Mouse (Mus musculus) layer of hippocampus, adult 8-10 months (tissue): ENCODE measurements around the gene Gm10271. TPM values are rescaled to one million over a fixed set of nuclear protein-coding genes. Genes with fewer than 3 reads are reported as not detected.

Experiments used
- DNase-seq, 2 experiments: peaks; one replicate each; pipeline ENCODE4 v3.0.0; 2022; ENCODE audit warnings: low spot score in 2 of 2
- total RNA-seq, 4 experiments: library from RNA; stranded (reverse); gene quantifications; 2 replicates each; pipeline ENCODE4 v1.2.4; 2022

Gm10271 gene
- total RNA-seq, 4 experiments from 2014 or later = not detected

DNA sequence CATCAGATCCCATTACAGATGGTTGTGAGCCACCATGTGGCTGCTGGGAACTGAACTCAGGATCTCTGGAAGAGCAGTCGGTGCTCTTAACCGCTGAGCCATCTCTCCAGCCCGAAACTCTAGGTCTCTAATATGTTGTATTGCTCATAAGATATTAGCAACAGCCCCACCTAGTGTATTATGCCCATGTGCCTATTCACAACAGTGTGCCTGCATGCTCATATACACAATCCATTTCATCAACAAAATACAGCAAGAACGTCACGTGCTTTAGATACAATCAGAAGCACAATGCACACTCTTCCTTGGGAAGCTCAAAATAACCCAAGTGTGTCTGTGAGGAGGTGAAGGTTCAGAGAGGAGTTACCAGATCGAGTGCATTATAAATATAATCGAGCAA is 38.6 kb downstream of the Gm10271 start:
- no peak for DNase-seq

DNA sequence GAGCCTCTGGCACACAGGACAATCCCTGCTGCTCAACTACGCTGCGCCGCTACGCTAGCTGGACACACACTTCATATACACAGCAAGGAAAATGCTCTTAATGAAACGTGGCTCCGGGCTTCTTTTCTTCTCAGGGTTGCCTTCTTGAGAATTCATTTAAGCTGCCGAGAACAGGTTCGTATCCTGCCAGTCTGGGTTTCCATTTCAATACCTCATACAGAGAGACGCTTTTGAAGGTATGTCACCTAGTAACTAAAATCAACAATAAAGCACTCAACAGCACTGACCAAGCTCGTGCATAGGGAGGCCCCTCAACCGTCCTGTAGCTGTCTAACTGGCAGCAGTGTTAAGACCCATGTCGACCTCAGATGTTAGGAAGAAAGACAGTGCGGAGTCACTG is 40.0 kb downstream of the Gm10271 start:
- DNase-seq = no peak

DNA sequence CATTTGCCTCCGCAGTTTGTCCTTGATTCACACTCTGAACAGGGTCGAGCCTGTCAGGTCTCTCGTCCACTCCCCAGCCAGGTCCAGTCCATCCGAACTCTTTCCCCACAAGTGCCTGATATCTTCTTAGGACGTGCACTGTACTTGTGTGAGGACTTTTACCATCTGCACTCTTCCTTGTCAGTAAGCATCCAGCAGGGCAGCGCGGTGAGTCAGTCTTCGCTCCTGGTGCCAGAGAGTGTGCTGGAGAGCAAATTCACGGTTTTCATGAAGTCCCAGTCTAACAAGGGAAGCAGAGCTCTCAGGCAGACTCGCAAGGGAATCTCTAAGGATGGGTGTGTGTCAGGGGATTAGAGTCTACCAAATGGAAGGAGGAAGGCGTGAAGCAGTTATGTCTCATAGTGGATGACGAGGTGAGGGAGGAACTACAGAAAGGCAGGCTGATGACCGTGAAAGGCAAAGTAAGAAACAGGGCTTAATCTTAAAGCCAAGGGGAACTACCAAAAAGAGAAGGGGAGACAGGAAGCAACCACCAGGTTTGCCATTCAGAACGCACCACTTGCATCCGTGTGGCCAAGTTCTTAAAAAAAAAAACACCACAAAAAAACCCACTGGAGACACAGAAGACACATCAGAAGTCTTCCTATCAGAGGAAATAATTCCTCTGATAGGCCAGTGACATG is 40.8 kb downstream of the Gm10271 start:
- no peak for DNase-seq

DNA sequence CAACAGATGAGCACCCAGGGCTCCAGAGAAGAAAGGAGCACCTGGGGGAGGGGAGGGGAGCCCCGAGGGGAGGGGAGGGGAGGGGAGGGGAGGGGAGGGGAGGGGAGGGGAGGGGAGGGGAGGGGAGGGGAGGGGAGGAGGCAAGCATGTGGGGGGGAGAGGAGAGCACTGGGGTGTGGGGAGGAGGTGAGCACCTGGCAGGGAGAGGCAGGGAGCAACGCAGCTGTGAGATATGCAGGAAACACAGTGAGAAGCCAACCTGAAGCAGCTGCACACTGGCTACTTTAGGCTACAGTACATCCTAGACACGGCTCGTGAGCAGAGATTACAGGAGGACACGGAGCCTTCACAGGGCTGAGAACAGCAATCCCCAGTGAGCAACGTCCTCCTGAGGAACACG is 41.5 kb downstream of the Gm10271 start:
- no peak for DNase-seq

DNA sequence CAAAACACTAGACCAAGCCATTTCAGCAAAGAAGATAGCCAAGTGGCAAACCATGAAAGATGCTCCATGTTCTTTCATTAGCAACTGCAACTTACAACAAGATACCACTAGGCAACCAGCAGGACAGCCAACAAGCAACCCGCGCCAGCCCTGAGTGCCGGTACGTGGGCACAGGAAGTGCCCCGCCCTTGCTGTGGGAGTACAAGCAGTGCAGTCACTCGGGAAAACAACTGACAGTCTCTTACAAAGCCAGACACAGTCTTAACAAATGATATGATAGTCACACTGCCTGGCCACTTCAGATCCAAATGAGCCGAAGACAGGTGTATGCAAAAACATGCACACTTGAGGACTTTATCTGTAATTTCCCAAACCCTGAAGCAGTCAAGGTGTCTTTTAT is 41.9 kb downstream of the Gm10271 start:
- no peak for DNase-seq

DNA sequence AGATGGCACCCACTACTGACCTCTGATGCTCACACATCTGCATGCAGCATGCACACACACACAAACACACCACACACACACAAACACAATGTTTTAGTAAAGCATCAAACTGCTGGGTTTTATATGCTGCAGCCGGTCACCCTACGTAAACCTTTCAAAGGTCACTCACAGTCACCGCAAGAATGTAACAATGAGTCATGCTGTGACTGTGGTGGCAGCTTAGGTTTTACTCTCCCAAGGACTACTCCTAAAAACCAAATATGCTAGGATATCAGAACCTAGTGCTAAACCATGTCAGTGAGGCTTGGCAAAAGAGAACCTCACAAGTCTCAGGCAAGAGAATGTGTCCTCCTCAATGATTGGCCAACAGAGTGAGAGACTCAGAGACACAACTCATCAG is 43.6 kb downstream of the Gm10271 start:
- no peak for DNase-seq

DNA sequence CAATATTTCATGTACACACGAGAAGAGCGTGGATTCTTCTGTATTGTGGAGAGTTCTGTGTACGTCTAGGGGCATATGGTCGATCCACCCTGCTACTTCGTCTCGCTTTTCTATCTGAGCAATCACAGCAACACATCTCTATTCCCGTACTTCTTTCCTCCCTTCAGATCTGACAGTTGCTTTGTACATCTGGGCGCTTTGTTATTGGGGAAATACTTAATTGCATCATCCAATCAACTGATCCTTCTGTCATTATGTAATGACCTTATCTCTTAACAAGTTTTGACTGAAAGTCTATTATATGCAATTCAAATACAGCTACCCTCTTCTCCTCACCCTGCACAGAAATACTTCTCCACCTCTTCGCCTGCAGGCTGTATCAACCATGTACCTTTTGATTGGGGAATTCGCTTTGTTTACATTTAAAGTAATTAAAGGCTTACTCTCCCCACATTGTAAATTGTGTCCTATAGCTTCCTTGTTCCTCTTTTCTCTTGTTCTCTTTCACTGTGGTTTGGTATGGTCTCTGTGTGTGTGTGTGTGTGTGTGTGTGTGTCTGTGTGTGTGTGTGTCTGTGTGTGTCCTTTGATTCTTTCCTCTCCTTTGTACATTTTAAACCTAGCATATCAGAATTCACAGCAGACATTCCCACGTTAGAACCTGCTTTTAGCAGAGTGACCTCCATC is 45.8 kb downstream of the Gm10271 start:
- DNase-seq = no peak

DNA sequence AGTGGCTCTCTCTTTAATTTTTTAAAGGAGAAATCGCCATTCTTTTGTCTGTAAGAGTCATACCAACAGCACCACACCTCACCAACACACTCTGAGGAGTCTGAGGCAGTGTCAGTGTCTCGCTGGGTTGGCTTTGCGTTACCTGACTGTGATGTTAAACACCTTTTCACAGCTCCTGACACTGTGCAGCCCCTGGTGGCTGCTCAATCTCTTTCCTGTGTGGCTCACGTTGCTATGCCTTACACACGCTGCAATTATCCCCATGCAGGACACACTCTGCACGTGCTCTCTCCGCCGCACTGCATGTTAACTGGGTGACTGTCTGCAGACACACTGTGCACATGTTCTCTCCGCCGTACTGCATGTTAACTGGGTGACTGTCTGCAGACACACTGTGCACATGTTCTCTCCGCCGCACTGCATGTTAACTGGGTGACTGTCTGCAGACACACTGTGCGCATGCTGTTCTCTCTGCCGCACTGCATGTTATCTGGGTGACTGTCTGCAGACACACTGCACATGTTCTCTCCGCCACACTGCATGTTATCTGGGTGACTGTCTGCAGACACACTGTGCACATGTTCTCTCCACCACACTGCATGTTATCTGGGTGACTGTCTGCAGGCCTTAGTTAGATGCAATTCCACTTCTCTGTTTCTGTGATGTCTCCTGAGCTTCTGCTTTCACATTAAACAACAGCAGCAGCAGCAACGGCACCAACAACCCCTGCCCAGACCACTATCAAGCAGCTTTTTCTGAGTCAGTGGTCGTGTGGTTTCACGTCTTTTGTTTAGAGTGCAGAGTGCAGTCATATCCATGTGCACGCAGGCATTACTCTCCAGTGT is 48.5 kb downstream of the Gm10271 start:
- DNase-seq = no peak

DNA sequence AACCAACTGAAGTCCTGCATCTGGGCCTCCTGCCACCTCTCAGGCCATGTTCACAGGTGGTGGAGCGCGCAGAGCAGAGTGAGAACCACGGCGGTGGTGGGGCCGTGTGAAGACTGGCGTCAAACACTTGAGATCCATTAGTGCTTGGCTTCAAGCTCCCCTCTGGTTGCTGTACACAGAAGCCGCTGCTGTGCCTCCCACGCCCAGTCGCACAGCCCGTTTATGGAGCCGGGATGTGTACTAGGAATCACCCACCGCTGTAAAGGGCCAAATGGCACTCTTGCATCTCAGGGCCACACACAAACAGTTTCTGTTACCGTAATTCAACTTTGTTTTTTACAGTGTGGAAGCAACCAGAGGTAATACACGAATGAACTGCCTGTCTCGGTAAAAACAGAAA is 50.2 kb downstream of the Gm10271 start:
- no peak for DNase-seq

DNA sequence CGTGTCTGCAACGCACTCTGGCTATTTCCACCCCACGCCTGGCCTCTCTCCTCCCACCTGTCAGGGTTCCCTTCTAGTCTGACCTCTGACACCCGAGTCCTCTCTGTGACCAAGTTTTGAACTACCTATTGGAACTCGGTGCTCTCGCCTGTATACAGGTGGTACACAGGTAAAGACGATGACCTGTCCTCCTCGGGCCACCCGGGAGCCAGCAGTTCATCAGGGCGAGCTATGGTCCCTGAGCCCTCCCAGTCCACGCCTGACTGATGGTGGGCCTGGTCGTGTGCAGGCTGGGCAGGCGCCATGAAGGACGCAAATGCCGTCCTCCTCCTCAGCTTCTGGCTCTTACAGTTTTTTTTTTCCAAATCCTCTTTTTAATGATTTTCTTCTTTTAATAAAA is 51.0 kb downstream of the Gm10271 start:
- DNase-seq = no peak

DNA sequence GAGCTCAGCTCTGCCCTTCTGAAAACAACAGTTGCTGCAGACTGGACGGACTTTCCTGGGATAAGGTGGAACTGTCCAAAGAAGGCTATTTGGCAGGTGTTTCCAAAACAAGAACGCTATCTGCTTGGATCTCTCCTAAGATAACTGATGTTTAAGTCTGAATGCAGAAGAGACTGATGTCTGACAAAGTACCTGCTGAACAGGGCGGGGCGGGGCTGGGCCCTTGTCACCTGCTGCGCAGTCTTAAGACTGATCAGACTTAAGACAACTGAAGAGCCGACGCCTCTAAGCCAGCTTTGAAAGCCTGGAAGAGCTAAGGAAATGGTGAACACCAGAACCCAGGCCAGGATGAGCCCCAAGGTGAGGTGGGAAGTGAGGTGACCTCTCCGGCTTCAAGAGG is 51.8 kb downstream of the Gm10271 start:
- DNase-seq = no peak

DNA sequence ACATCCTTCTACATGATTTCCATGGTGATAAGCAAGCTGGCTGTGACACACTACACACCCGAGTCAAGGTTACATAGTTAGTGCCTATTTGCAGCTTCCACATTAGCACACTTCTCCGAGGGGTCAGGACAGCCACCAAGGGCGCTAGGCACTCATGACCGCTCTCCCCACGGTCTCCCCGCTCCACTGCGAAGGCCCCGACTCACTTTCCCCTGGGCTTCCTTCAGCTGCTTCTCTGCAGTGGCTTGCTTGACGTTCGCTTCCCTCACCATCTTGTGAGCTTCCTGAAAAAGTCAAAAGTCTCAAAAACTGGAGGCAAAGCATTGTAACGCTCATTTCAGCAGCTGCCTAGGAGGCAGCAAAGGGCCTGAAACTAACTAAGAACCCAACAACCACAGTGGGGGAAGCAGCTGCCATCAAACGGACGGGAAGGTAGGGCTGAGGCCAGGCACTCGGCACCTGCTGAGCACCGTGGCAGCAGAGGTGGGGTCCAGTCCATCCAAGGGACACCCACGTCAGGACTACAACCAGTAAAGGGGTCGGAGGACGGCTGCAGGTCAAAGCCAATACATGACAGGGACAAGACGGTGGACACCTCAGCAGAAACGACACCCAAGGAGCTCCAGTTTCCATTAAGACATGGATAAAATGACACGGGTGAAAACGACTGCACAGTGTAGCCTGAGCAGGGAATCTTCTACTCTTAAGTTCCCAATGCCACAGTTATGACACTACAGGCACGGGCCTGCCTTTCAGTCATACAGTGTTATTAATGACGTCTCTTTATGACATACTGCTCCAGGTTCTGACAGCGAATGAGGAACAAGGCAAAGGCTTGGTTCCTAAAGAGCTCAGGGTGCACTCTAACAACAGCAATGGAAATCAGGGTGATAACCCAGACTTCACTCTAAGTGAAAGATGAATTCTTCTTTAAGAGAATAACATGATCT is 52.8 kb downstream of the Gm10271 start:
- DNase-seq = no peak

DNA sequence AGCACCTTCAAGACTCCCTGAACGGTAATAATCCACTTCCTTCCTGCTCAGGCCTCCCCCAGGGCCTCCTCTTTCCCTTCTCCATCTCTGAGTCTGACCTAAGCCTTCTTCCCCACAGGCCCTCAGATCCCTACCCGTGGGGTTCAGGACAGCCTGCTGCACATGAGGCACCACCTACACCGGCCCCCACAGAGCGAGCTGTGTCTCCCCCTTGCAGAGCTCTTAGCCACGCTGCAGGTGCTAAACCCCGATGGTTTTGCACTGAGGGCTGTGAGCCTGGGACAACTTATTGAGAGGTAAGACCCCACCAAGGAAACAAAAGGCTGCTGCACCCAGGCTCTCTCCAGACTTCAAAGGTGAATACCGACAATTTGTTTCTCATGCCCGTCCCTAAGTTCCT is 55.8 kb downstream of the Gm10271 start:
- DNase-seq = no peak

DNA sequence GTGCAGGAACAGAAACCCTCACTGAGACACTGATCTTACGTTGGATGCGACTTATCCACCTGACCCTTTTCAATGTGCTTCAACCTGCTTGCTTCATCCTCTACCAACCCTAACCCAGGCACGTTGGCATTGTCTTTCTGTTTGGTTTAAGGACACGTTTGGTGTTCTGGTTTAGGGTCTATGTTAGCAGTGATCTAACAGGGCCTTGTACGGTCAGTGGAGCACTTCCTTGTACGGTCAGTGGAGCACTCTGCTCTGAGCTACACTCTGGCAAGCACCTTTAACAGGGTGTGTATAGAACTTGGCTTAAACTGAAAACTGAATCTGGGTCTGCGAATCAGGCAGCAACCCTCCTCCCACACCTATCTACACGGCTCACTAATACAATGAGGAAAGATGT is 57.1 kb downstream of the Gm10271 start:
- no peak for DNase-seq

DNA sequence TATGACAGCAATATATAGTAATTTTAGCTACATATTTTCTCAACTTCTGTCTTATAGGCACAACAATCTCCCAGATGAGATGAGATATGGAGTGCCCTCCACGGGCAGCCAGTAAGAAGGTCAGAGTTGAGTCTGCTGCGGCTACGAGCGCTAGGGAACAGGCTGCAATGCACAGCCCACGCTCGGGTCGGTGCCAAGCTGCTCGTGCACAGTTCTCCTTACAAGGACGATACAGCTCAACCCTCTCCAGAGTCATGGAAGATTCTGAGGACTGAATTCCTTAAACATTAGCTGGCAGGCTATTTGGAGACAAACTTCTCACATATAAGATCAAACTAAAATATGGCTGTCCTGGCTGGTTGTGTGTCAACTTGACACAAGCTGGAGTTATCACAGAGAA is 57.8 kb downstream of the Gm10271 start:
- no peak for DNase-seq

DNA sequence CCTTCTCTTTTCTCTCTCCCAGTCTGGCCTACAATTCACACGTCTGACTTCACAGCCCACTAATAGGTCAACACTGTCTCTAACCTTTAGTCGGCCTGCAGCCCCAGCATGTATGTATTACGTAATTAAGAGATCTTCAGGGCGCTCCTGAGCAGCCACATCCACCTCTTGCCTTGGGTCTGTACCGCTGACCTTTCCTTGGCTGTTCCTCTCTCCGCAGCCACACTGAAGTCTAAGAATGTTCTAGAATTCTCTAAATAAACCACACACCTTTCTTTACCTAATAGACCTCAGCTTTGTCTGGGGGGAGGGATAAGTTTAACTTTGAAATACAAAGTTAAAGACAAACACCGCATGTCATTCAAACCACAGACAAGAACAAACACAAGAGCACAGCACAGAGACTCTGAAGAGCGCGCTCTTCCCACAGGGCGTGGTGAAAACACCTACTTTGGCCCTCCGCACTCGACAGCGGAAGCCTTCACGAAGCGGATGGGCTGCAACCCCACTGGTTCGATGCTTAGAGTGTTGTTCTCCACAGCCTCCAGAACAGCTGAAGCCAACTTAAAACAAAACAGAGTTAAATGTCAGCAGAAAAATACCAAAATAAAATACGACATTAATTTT is 58.6 kb downstream of the Gm10271 start:
- DNase-seq = no peak

DNA sequence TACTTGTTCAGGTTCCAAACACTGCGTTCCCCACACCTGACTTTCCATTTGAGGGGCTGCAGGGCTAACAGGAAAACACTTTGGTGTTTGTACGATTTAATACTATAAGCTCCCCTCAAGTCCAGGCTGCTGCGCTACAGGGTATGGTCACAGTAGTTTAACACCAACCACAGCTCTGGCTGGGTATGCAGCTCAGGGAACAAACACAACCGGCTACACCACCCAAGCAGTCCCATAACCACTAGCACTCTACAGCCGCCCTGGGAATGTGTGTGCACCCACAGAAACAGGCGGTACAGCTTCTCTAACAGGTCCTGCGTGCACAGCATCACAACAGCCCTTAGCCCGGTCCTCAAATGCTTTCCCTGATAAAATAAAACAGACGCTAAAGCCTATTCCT is 59.6 kb downstream of the Gm10271 start:
- no peak for DNase-seq

DNA sequence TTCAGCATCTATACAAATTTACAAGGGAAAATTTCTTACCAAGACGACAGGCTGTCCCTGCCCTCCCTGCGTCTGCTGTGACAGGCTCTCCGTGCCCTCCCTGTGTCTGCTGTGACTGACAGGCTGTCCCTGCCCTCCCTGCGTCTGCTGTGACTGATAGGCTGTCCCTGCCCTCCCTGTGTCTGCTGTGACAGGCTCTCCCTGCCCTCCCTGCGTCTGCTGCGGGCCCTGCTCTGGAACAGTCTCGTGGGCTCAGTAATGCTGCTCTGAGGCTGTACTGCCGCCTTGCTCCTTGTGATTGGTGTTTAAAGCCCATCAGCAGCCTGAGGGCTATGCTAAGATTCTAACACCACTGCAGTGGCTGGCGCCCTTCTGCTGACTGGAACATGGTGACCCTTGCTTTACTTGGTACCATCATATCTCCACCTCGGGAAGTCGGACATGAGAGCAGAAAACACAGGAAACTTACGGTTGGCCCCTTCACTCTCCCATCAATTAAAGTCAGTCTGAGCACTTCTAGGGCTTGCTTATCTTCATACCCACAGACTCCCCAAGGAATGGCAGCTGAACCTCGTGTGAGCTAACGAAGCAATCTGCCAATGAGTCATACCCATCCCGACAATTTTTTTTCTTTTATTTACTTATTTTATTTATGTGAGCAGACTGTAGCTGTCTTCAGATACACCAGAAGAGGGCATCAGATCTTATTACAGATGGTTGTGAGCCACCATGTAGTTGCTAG is 63.3 kb downstream of the Gm10271 start:
- no peak for DNase-seq
